Mouse (Mus musculus): ENCODE results near the gene Slk.
"Not testable (repeated sequence)": the region's sequence is repeated elsewhere in the genome, so short reads cannot be mapped to it uniquely, and the experiment has no call there.

Slk gene

DNA sequence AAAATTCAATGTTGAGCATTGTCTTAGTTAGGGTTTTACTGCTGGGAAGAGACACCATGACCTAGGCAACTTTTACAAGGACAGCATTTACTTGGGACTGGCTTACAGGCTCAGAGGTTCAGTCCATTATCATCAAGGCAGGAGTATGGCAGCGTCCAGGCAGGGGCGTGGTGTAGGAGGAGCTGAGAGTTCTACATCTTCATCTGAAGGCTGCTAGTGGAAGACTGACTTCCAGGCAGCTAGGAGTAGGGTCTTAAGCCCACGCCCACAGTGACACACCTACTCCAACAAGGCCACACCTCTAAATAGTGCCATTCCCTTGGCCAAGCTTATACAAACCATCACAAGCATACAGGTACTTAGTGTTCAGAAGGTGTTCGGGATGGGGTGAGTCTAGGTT lies 7.5 kb upstream of the Slk start:
- not testable (repeated sequence) for DNase-seq

DNA sequence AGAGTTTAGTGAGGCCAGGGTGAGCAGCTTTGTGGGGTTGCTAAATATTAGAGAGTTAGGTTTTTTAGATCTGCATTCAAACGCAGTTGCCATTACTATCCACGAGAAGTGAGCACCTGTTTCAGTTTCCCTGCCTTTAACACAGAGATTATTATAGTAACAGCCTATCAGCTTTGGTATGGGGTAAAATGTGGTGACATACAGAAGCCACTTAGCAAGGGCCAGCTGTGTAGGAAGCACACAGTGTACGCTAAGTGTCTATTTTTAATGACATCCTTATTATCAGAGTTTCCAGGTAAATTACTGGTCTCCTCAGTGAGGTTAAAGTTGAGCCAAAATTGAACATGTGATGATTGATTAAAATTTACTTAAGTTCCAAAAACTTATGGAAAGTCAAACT lies 5.8 kb upstream of the Slk start:
- DNase-seq = no peak

DNA sequence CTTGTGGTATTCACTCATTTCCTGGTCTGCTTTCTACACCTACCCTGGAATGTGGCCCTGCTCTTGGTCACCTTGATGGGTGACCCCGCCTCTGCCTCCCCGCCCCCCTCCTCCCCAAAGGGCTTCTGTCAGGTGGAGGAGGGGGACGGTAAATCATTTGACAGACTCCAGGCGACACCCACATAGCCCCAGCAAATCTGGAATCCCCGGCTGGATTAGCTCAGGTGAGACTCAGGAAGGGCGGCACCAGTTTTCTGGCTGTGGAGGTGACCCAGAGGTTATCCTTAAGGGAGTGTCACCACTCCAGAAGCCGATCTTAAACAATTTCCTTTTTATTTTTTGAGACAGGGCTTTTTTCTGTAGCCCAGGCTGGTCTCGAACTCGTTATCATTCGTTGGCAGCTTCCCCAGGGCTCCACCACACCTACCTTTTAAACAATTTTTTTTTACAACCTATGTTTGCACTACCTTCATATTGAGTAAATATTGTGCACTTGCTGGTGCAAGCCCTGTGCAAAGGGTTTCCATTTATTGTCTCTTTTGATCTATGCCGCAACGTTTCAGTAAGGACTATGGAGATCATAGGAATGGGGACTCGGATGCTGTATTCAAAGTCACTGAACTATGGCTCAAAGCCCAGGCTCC lies 775 bp upstream of the Slk start:
- peak; percentile 11 for DNase-seq

DNA sequence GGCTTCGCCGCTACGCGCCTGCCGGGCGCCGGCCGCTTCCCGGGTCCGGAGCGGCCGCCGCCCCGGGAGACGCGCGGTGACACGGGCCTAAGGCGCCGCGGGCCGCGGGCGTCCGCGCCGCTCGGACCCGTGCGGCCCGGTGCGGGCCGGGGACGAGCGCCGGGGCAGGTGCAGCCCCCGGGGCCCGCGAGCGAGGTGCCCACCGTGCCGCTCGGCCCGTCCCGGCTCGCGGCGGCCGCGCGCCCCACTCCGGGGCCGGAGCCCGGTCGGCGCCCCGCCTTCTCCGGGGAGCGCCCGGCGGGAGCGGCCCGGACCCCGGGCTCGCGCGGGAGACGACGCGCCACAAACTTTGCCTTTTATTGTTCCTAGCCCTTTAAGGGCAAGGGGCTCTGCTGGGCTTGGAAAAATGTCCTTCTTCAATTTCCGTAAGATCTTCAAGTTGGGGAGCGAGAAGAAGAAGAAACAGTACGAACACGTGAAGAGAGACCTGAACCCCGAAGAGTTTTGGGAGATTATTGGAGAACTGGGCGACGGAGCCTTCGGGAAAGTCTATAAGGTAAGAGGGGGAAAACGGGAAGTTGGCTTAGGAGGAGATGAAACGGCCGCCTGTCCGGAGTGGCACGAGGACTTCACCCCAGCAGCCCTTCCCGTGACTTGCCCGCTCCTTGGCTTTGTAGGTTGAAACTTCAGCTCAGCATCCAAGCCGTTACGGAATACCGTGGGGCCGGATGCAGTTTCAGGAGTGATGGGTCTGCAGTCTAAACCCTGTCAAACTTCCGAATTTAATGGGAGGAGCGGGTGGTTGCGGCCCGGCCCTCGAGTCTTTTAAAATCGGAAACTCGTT lies 532 bp downstream of the Slk start:
- peak; percentile 49 for DNase-seq

DNA sequence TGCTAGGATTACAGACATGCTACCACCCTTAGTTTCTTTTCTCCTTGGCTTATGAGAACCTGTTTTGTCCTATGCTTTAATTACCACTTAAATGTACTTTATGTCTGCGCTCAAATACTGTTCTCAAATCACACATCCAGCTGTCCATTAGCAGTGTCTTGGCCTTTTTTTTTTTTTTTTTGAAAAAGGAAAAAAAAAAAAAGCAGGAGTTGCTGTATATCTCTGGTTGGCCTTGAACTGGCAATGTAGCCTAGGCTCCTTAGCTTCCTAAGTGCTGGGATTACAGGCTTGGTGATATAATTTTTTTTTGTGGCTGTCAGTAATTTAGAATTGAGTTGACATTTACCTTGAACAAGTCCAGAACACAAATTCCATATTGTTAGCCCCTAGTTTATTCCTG lies 6.3 kb downstream of the Slk start:
- DNase-seq = no peak

DNA sequence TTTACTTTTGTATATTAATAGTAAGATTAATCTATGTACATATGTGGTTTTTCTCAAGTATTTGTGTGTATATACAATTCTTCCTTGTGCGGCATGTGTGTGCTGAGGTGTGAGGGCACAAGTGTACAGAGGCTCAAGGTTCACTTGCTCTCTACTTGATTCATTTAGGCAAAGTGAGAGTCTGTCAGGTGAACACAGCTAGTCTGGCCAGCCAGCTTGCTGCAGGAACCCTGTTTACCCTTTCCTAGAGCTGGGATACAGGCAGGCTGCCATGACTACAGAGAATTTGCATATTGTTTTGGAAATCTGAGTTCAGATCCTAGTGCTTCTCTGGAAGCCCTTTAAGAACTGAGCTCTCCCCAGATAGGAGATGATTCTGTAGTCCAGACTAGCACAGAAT lies 7.5 kb downstream of the Slk start:
- no peak for DNase-seq

DNA sequence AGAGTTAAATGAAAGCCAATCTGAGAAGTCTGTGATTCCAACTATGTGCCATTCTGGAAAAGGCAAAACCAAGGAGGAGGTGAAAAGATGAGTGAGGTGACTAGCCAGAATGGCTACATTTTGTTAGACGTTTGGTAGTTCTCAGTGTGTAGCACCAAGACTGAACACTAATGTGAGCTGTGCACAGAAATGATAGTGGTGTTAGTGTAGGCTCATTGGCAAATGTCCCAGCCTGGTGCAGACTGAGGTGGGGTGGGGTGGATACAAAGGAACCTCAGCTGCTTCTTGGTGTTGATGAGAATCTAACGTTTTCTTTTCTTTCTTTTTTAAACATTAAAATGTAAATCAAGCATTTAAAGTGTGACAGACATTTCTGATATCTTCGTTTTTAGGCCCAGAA lies 29.0 kb downstream of the Slk start:
- DNase-seq = no peak

DNA sequence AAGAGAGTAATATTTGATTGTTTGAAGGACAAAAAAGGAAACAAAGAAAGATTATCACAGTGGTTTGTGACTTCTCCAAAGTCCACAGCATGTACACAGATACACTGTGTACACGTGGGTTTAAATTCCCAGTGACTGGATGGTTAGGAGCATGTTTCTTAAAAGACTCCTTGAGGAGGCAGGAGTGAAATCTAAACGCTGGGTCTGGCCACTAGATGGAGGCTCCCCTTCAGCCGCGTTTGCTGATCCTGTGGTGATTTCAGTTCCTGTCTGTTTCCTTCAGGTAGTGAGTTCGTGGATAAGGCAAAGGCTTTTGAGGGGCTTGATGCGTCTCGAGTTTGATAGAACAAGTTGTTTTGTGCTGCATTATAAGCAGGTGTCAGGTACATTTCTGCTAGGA lies 34.0 kb downstream of the Slk start:
- no peak for DNase-seq

DNA sequence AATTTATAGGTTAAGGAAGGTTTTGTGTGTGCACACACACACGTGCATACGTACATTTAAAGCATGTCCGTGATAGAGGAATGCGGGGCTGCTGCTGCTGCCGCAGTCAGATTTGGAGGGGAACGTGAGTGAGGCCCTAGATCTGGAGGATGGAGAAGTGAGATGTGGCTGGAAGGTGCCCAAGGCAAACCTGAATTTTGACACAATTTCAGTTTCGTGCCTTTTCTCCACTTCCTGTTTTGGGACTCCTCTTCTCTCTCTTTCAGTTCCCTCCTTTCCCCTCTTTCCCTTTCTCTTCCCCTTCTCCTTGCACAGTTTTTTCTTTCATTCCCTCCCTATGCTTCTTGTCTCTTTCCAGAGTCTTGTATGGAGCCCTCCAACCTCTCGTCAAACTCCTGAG lies 42.0 kb downstream of the Slk start:
- DNase-seq = no peak

DNA sequence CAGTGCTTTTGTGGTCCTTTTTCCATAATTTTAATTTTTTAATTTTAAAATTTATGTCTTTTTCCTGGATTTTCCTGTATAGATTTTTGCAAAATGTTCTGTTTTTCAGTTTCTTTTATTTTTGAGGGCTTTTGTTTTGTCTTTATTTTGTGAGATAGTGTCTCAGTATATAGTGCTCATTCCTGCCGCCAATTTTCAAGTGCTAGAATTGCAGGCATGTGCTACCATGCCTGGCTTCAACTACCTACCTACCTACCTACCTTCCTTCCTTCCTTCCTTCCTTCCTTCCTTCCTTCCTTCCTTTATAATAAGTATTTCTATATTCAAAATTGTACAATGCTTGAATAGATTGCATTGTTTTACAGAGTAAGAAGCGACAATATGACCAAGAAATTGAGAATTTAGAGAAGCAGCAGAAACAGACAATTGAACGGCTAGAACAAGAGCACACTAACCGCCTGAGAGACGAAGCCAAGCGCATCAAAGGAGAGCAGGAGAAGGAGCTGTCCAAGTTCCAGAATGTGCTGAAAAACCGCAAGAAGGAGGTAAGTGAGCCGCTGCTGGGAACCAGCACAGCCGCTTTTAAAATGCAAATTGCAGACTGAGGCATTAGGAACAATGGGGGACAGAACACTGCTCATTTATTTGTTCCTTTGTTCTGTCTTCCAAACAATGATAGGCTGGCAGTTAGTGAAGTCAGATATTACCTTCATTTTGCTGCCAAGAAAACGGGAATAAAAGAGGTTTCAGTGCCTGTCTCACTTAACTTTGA lies 45.6 kb downstream of the Slk start:
- DNase-seq = no peak

DNA sequence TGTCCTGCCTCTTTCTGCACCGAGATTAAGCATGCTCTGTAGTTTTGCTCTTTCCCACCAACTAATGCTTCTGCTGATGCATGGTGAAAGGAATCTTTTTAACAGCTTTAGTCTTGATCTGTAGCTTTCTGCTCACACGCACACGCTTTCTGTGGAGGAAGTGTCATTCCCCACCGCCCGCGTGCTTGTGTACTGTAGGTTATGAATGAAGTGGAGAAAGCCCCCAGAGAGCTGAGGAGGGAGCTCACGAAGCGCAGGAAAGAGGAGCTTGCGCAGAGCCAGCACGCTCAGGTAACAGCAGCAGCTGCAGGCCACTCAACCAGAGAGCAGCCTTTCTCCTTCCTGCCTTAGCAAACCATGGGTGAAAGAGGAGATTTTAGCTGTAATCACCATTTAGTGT lies 48.0 kb downstream of the Slk start:
- peak; percentile 21 for DNase-seq

DNA sequence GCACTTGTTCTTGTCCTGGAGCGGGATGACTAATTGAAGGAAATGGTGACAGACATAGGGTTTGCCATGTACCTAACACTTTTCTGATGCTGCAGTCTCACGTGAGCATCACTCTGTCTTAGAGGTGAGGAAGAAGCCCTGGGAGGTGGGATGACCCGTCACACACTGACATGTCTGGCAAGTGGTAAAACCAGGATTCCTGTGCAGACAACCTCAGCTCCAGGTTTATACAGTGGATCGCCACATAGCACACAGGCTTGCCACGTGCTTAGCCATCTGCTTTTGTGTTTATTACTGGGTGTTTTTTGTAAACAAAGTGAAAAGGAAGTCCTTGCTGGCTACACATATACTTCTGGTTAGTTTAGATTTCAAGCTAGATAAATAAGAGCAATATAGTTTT lies 49.6 kb downstream of the Slk start:
- DNase-seq = no peak

DNA sequence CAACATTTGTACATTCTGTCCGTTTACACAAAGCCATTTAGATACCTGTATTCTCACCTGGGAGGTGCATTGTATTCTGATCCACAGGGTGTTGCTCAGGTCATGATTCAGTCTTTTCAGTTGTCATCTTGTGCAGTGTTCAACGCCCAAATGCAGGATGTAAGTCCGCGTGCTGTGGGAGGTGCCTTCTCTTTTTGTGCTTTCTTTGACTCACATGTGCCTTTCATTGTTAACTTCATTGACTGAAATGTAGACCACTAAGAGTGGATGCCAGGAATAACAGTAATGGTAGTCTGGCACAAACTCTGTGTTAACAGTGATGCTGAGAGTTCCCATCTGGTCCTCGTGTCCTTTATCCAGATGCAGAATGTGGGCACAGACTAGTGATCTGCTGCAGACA lies 50.9 kb downstream of the Slk start:
- DNase-seq = no peak

DNA sequence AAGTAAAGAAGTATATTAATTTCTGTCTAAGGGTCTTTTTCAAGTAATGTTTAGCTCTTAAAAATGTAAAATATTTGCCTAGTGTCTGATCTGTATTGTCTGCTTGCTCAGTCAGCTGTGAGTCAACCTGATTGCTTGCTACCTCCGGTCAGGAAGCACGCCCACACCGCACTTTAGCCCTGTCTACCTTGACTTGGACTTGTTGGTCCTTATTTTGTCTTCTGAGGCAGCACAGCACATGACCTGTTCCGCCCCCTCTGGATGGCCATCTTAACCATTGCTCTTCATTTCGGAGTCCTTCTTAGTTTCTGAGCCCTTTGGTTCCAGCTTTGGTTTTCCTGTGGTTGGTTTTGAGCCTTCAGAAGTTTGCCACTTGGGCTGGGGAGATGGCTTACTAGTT lies 52.3 kb downstream of the Slk start:
- DNase-seq = no peak

DNA sequence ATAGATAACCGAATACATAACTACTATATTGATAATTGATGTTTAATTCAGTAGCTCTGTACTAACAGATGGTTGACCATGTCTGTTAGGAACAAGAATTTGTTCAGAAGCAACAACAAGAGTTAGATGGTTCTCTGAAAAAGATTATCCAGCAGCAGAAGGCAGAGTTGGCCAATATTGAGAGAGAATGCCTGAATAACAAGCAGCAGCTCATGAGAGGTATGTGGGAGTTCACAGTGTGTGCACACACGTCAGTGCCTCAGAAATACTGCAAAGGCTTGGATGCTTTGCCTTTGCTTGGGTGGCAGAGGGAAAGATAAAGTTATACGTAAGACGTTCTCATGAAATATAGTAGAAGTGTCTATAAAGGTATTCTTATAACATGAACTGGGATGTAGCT lies 55.9 kb downstream of the Slk start:
- DNase-seq = no peak

DNA sequence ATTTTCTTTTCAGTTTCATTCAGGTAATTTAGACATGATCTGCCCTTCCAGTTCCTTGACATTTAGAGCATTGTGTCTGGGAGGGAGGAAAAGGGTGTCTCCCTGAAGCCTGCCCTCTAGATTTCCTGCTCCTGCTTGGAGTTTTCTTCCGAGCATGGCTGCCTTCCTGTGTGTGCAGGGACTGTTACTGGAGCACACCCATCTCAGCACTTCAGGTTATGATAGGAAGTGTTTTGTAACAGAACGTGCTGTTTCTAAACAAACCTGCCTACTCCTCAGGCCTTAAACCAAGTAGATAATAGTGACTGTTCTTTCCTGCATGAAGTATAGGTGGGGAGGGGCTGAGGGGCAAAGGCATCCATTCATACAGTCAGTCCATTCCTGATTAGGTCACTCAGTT lies 64.4 kb downstream of the Slk start:
- no peak for DNase-seq

DNA sequence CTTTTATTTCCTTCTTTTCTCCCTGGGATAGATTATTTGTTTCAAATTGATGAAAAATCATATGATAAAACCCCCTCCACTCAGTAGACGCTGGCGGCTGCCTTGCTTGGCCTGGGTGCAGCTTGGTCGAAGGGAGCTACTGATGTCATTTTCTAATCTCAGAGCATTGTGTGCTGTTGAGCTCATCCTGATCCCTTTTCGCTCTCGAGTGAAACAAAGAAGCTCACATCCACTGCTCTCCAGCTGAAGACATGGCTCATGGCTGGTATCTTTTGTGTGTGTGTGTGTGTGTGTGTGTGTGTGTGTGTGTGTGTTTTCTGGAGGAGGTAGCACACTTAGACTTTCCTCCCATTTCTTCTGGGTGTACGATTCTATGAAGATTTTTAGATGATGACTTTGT lies 66.1 kb downstream of the Slk start:
- peak; percentile 56 for DNase-seq

DNA sequence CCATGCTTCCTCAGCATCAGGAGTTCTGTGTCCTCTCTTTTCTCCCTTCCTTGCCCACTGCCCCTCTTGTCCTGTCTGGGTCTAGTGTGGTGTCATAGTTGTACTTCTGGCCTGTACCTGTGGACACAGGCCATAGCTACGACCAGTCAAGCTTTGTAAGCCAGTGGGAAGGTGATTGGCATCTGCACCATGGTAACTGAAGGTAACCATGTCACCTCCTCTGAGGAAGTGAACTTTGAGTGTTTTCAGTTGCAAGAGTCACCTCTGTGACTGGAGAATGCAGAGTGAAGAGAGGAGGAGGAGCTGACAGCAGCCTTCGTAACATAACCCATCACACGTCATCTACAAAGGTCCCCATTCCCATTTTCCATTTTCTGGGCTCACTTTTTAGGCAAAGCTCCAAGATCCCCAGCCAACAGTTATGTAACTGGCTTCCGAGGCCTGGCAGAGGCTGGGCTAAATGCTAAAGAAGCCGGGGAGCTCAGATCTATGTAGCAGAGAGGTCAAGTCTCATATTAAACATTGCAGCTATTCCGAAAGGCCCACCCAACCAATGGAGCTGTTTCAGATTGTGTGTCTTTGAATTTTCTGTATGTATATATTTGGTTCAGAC lies 67.1 kb downstream of the Slk start:
- DNase-seq = no peak

DNA sequence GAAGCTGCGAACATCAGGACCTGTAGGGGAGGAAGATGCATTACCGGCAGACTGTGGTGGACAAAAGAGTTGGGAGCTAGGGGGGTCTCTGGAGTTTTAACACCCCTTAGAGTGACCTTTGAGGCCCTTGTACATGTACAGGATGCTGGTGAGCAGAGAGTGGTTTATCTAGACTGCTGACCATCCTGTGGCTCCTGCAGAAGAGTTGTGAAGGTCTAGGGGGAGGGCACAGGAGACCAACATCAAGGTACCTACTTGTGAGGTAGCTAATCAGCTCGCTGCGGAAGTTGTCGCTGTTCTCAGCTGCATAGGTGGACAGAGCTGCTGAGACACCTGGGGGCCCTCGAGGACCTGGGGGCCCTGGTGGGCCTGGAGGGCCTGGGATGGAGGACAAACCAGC lies 69.6 kb downstream of the Slk start:
- no peak for DNase-seq

DNA sequence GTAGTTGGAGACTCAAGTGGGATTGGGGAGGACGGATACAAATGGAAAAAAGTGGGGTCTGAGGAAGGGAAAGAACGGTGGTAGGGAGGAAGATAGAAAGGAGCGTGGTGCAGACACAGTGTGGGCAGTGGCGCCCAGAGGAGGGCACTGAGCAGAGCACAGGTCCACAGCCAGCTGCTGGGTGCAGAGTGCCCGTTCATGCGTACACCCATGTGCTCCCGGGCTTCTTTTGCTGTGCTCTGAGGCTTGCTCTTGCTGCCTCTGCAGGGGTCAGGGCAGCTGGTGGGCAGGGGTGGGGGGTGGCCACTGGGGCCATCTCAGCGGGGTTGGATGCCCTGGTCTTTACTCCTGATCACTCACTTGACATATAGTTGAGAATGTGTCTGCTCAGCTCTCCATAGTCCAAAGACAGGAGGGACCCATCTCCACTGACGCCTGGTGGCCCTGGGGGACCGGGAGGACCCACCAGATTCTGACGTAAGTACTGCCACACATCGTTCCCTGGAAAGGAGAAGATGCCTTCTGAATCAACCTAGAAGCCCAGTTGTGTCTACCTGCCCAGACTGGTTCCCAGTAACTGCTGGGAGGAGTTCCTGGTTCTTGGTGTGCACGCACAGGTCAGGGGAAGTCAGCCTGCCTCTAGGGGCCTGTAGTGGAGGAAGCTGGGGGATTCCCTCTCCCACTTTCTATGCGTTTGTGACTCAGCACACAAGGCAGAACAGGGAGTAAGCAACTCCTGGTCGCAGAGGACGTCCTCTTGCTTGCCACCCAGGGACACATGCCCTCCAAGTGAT lies 71.1 kb downstream of the Slk start:
- DNase-seq = no peak

DNA sequence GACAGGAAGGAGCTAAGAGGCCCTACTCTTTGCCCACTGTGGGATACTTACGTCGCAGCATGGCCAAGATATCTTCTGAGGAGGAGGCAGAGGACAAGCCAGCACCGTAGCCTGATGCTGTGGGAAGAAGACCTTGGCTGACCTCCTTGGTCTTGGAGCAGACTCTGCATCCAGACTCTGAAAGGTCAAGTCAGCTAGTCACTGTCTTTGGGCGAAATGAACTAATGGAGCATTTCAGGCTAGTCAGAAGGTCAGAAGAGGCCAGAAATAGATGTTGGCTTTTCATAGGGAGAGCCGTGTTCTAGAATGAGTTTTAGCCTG lies 71.6 kb downstream of the Slk start:
- no peak for DNase-seq

DNA sequence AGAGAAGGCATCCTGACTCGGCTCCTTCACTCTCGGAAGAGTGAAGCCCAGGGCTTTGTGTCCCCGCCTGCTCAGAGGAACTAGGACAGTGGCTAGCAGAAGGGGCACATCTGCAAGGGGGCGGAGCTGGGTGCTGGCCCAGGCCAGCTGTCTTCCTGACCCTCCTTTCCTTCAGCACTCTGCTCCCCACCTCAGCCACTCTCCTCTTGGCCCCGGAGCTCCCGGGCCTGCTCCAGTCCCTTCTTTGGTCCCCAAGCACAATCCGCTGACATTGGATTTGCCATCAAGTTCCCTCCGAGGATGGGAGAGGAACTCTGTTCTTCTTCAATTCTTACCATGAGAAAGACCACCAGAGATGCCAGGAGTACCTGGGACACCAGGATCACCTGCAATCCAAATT lies 72.8 kb downstream of the Slk start:
- no peak for DNase-seq

DNA sequence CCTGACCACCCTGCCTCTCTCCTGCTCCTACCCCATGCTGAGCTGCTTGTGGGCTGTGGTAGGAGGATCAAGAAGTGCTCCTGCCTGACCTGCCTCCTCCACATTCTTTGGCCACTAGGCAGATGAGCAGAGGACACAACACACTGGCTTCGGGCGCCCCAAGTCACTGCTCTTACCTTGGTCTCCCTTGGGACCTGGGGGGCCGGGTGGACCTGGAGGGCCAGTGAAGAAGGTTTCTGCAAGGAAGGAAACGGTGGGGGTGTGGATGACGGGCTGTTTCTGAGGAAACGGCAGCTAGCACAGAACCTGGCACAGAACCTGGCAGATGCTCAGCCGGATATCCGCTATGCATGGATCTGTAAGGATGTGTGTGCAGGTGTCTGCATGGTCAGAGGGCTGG lies 73.7 kb downstream of the Slk start:
- DNase-seq = no peak
